Mouse (Mus musculus) kidney, embryonic 14.5 days (tissue): ENCODE measurements around the gene Smpd4. TPM values are rescaled to one million over a fixed set of nuclear protein-coding genes. Genes with fewer than 3 reads are reported as not detected.

ENCODE experiments used
- ATAC-seq: fragments of 200-750 bp; cut with Nextera tagmentation; 2 replicates; pipeline ENCODE4 v1.8.0; 2017; ENCODE audit warnings: moderate number of reproducible peaks, mild to moderate bottlenecking, moderate TSS enrichment, moderate library complexity; ENCODE audit not compliant: low FRiP score, low TSS enrichment
- H3K27ac ChIP-seq: fragments of 300-500 bp; sonication (generic); 2 replicates; pipeline ENCODE4 v1.5.1; 2014; ENCODE audit warnings: low read depth, mild to moderate bottlenecking, low read length, moderate library complexity, mixed read lengths
- H3K27me3 ChIP-seq: fragments of 300-500 bp; sonication (generic); 2 replicates; pipeline ENCODE4 v1.6.1; 2014; ENCODE audit warnings: mild to moderate bottlenecking, low read length; ENCODE audit not compliant: control insufficient read depth, insufficient read depth
- H3K36me3 ChIP-seq: fragments of 300-500 bp; sonication (generic); 2 replicates; pipeline ENCODE4 v1.6.1; 2014; ENCODE audit warnings: low read length, mixed read lengths; ENCODE audit not compliant: control insufficient read depth, insufficient read depth
- H3K4me1 ChIP-seq: fragments of 300-500 bp; sonication (generic); 2 replicates; pipeline ENCODE4 v1.6.1; 2014; ENCODE audit warnings: low read length, mixed read lengths; ENCODE audit not compliant: control insufficient read depth, insufficient read depth
- H3K4me2 ChIP-seq: fragments of 300-500 bp; sonication (generic); replicated peaks from 2 replicates; pipeline ENCODE4 v1.6.1; 2014; ENCODE audit warnings: low read depth, mild to moderate bottlenecking, low read length
- H3K4me3 ChIP-seq: fragments of 300-500 bp; sonication (generic); 2 replicates; pipeline ENCODE4 v1.5.1; 2014; ENCODE audit warnings: mild to moderate bottlenecking, low read length
- H3K9ac ChIP-seq: fragments of 300-500 bp; sonication (generic); 2 replicates; pipeline ENCODE4 v1.6.1; 2014; ENCODE audit warnings: low read depth, mild to moderate bottlenecking, low read length, moderate library complexity
- H3K9me3 ChIP-seq: fragments of 300-500 bp; sonication (generic); 2 replicates; pipeline ENCODE4 v1.6.1; 2016; ENCODE audit warnings: low read length; ENCODE audit not compliant: control insufficient read depth
- WGBS: fragments of 180-500 bp; shearing (Covaris S2); extraction: QIAGEN DNeasy Blood & Tissue Kit; methylation state at CpG from one replicate; pipeline ENCODE4 v1.1.7; 2014; 5-methylcytosine and 5-hydroxymethylcytosine counted together
- polyA plus RNA-seq: library from polyadenylated mRNA; unstranded; fragments of >200 nt; fragmentation: Nextera tagmentation; extraction: Ambion mirVana; gene quantifications from 2 replicates; pipeline ENCODE4 v1.2.1, GENCODE M21; 2014

Smpd4 gene
- polyA plus RNA-seq, 1 experiment from 2014 or later: 54.9 TPM

DNA sequence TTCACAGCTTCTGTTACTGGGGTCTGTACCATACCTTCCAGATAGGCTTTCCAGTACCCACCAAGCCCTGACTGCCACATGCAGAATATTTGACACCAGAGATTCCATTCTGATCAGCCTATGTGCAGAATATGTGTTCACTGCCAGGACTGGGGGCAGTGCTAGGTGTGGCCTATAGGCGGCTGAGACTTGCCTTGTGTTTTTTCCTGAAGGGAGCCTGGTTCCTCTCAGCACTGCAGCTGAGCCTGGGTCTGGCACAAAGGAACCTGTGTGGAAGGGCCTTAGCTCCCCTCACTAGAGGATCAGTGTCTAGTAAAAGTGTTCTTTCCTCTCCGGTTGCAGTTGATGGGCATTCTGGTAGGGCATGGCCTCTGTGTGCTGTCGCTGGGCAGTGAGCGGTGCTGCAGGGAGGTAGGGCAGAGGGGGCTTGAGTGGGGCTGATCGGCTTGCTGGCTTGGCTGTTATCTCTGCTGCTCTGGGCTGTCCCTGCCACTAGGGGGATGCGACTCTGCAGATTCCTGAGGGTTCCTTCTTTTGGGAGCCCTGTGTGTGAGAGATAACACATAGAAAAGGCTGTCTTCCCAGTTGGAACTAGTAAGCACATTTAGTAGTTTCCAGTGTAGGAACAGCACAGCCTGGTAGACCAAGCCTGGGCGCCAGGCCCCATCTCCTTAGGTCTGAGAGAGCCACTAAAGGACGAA lies 14.5 kb downstream of the Smpd4 start:
- ATAC-seq: no peak
- 77% methylated on average over 8 of the region's 8 CpGs for WGBS

DNA sequence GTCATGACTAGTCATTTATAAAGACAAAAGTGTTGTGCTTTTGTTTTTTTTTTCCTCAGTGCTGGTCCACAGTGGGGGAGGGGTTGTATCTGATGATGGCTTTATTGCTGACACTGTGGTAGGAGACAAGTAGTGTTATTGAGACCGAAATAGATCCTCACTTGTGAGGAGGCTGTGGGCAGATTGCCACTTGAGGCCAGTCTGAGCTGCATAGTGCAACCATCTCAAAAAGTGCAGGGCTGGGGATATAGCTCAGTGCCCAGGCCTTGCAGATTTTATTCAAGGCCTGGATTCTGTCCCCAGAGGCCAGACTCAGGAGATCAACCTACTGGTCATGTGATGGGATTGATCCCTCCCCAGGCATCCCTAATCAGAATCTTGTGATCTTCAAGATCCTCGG lies 17.8 kb downstream of the Smpd4 start:
- H3K4me1 ChIP-seq: no peaks in the 10 kb centered on the region
- H3K27ac ChIP-seq: no peak overlapping the region
- no peak for ATAC-seq
- 68% methylated on average over 2 of the region's 2 CpGs for WGBS
- peaks cover 79% of the 10 kb centered on the region for H3K36me3 ChIP-seq
- no peaks in the 10 kb centered on the region for H3K27me3 ChIP-seq
- H3K9me3 ChIP-seq: no peaks in the 10 kb centered on the region
- no peak overlapping the region for H3K9ac ChIP-seq
- no peak overlapping the region for H3K4me3 ChIP-seq
- H3K4me2 ChIP-seq: no peak overlapping the region

More for the DNA sequence above, 14.5 kb downstream of the Smpd4 start:
- Histone ChIP-seq H3K27ac (no peak overlapping the region), H3K36me3 (peaks cover 76% of the 10 kb centered on the region), H3K9ac (no peak overlapping the region), H3K4me2 (no peak overlapping the region), H3K4me1 (no peaks in the 10 kb centered on the region), H3K4me3 (no peak overlapping the region), H3K9me3 (no peaks in the 10 kb centered on the region), H3K27me3 (no peaks in the 10 kb centered on the region)

DNA sequence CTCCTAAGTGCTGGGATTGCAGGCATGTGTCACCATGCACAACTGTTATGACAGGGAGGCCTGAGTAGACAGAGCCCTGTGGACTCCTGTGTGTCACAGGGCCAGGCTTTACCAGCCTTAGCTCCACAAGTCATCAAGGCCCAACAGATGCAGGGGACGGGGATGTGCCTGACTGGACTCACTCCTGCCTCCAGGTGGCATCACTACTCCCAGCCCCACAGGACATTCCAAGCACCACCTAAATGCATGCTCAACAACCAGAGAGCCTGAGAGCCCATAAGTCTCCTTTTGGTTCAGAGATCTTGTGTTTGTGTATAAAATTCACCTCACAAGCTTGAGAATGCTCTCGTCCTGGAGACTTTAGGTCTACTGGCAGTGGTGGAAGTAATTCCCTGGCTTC lies 18.5 kb downstream of the Smpd4 start:
- no peak overlapping the region for H3K9ac ChIP-seq
- H3K4me2 ChIP-seq: no peak overlapping the region
- H3K36me3 ChIP-seq: peaks cover 79% of the 10 kb centered on the region
- no peak for ATAC-seq
- no peak overlapping the region for H3K27ac ChIP-seq
- H3K9me3 ChIP-seq: no peaks in the 10 kb centered on the region
- H3K27me3 ChIP-seq: no peaks in the 10 kb centered on the region
- no peak overlapping the region for H3K4me3 ChIP-seq
- 88% methylated on average over 2 of the region's 2 CpGs for WGBS
- H3K4me1 ChIP-seq: no peaks in the 10 kb centered on the region

DNA sequence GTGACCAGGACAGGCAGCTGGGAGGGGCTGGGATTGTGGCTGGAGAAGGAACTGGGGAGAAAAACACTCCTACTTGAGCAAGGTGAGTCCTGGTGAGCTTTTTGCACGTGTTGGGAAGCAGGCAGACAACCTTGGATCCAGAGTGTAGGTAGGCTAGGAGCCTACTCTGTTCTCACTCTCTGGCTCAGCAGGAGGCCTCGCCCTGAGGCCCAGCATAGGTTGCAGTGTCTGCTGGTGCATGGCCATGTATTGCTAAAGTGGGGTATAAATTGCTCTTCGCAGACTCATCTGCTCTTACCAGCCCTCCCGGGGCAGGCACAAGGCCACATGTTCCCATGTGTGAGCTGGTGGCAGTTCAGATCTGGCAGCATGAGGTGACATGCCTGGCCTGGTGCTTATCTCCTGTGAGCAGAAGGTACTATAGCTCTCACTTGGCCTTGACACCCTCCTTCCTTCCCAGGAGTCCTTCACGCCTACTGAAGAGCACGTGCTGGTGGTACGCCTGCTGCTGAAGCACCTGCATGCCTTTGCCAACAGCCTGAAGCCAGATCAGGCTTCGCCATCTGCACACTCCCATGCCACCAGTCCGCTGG lies 19.0 kb downstream of the Smpd4 start:
- ATAC-seq: no peak
- Histone ChIP-seq H3K9me3 (no peaks in the 10 kb centered on the region), H3K9ac (no peak overlapping the region), H3K36me3 (peaks cover 79% of the 10 kb centered on the region), H3K4me3 (no peak overlapping the region), H3K27me3 (no peaks in the 10 kb centered on the region), H3K27ac (no peak overlapping the region), H3K4me1 (no peaks in the 10 kb centered on the region), H3K4me2 (no peak overlapping the region)
- 97% methylated on average over 9 of the region's 9 CpGs for WGBS

DNA sequence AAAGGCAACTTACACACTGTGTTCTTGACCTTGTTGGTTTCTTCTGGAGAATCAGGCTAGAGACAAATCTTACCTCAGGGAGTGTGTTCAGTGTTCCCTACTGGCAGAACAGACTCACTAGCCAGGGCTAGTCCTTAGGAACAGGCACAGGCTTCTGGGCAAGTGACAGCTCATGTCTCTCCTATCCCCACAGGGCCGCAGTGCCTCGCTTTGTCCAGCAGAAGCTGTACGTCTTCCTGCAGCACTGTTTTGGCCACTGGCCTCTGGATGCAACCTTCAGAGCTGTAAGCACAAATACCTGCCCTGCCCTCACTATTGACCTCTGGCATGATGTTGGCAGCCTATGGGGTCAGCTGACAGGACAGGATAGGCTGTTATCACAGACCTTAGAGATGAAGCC lies 19.9 kb downstream of the Smpd4 start:
- Histone ChIP-seq H3K27me3 (no peaks in the 10 kb centered on the region), H3K4me2 (no peak overlapping the region), H3K27ac (no peak overlapping the region), H3K36me3 (peaks cover 75% of the 10 kb centered on the region), H3K9ac (no peak overlapping the region), H3K9me3 (no peaks in the 10 kb centered on the region), H3K4me1 (no peaks in the 10 kb centered on the region), H3K4me3 (no peak overlapping the region)
- no peak for ATAC-seq
- WGBS: 94% methylated on average over 3 of the region's 3 CpGs

DNA sequence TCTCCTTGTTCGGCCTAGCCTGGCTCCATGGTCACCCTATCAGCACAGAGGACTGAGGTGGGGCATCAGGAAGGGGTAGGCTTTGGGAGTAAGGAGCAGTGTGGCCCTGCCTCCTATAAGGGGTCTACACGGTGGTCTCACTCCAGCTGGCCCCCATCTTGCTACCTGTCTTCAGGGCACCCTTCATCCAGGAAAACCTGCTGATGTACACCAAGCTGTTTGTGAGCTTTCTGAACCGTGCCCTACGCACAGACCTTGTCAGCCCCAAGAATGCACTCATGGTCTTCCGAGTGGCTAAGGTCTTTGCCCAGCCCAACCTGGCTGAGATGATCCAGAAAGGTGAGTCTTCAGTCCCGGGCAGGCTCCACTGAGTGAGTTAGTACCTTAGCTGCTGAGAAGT lies 20.8 kb downstream of the Smpd4 start:
- Histone ChIP-seq H3K4me3 (no peak overlapping the region), H3K9ac (no peak overlapping the region), H3K4me1 (no peaks in the 10 kb centered on the region), H3K27ac (no peak overlapping the region), H3K4me2 (no peak overlapping the region), H3K36me3 (peaks cover 72% of the 10 kb centered on the region), H3K27me3 (no peaks in the 10 kb centered on the region), H3K9me3 (no peaks in the 10 kb centered on the region)
- ATAC-seq: no peak
- 98% methylated on average over 6 of the region's 6 CpGs for WGBS

DNA sequence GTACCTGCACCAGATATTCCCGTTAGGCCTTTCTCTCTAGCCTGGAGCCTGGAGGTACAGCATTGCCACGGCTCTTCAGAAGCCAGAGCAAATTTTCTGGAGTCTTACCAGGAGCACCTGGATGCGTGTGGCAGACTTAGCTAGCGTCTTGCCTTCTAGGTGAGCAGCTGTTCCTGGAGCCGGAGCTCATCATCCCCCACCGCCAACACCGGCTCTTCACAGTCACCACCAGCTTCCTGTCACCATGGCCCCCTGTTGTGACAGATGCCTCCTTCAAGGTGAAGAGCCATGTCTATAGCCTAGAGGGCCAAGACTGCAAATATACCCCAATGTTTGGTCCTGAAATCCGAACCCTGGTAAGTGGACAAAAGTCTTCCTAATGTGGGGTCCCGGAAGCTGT lies 21.6 kb downstream of the Smpd4 start:
- no peak for ATAC-seq
- Histone ChIP-seq H3K27ac (no peak overlapping the region), H3K4me2 (no peak overlapping the region), H3K9ac (no peak overlapping the region), H3K4me3 (no peak overlapping the region), H3K36me3 (peaks cover 68% of the 10 kb centered on the region), H3K4me1 (no peaks in the 10 kb centered on the region), H3K27me3 (no peaks in the 10 kb centered on the region), H3K9me3 (no peaks in the 10 kb centered on the region)
- 93% methylated on average over 9 of the region's 9 CpGs for WGBS

DNA sequence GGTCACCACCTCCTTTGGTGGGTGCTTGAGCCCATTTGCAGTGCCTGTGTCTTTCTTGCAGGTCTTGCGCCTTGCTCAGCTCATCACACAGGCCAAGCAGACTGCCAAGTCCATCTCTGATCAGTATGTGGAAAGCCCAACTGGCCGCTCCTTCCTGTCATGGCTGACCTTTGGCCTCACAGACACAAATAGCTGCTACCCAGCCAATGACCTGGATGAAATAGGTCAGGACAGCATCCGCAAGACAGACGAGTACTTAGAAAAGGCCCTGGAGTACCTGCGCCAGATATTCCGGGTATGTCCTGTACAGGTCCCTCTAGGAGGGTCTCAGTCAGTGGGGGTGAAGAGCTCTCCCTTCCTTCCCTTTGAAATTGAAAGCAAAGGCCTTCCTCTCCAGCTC lies 22.1 kb downstream of the Smpd4 start:
- Histone ChIP-seq H3K27me3 (no peaks in the 10 kb centered on the region), H3K9me3 (no peaks in the 10 kb centered on the region), H3K9ac (no peak overlapping the region), H3K27ac (no peak overlapping the region), H3K4me1 (0 out of 2 replicates have a peak, but pooled peaks cover 2% of the 10 kb centered on the region), H3K4me2 (no peak overlapping the region), H3K4me3 (no peak overlapping the region), H3K36me3 (peaks cover 64% of the 10 kb centered on the region)
- ATAC-seq: no peak
- 84% methylated on average over 6 of the region's 6 CpGs for WGBS

DNA sequence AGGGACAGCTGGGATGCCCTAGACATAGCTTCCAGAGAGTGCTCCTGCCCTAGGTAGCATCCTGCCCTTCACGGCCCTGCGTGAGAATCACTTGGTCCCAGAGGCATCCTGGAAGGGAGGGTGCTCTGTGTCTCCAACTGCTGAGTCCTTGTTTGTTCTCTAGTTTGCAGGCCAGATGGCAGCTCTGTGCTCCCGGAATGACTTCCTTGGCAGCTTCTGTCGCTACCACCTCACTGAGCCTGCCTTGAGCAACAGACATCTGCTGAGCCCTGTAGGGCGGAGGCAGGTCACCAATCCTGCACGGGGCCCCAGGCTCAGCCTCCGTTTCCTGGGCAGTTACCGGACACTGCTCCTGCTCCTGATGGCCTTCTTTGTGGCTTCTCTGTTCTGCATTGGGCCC lies 23.2 kb downstream of the Smpd4 start:
- WGBS: 94% methylated on average over 8 of the region's 8 CpGs
- peaks cover 61% of the 10 kb centered on the region for H3K36me3 ChIP-seq

More for the DNA sequence above, 23.2 kb downstream of the Smpd4 start:
- ATAC-seq: no peak
- H3K4me3 ChIP-seq: no peak overlapping the region
- H3K9ac ChIP-seq: no peak overlapping the region
- H3K9me3 ChIP-seq: no peaks in the 10 kb centered on the region
- H3K27ac ChIP-seq: no peak overlapping the region
- H3K27me3 ChIP-seq: no peaks in the 10 kb centered on the region
- 0 out of 2 replicates have a peak, but pooled peaks cover 11% of the 10 kb centered on the region for H3K4me1 ChIP-seq
- H3K4me2 ChIP-seq: no peak overlapping the region
